16 mouse cellular contexts compared by ENCODE assay signal in genomic region chr3:105718746-105719145, GRCm38 (mm10). TPM values are rescaled to one million over a fixed set of nuclear protein-coding genes. Genes with fewer than 3 reads are reported as not detected.
A peak's percentile ranks its signal among the peaks of the same experiment; 100 is the strongest.
DNase-seq lines count a peak whose midpoint lies in the region; ATAC-seq and TF ChIP-seq lines count a peak whose summit lies in the region.
"Had no signal": no experiment of that assay in that cellular context is flagged by ENCODE, and none has a peak within 500 bp of the region (broad histone marks: within the 10 kb centered on the region; RNA-seq: fewer than 3 reads in every experiment).

No protein-coding gene starts in this region.

- no peak overlapping the region for H3K4me2 ChIP-seq in hindbrain, embryonic 13.5 days
- H3K4me2 ChIP-seq in midbrain, embryonic 13.5 days (replicated peaks): no peak overlapping the region
- H3K4me2 ChIP-seq: limb, embryonic 15.5 days had no signal

- H3K36me3 ChIP-seq in G1E (replicated peaks): peaks cover 82% of the 10 kb centered on the region
- H3K36me3 ChIP-seq in hindbrain, embryonic 13.5 days: no peaks in the 10 kb centered on the region
- no peaks in the 10 kb centered on the region for H3K36me3 ChIP-seq in midbrain, embryonic 13.5 days
- H3K36me3 ChIP-seq: embryonic facial prominence, embryonic 10.5 days; forebrain, embryonic 10.5 days; limb, embryonic 15.5 days had no signal

- no peaks in the 10 kb centered on the region for H3K27me3 ChIP-seq in G1E (ENCODE audit: insufficient read depth, low read length)
- 0 out of 2 replicates have a peak, but pooled peaks cover 4% of the 10 kb centered on the region for H3K27me3 ChIP-seq in hindbrain, embryonic 13.5 days
- no peaks in the 10 kb centered on the region for H3K27me3 ChIP-seq in midbrain, embryonic 13.5 days
- H3K27me3 ChIP-seq: limb, embryonic 15.5 days; Patski had no signal

- peak; percentile 46; the same call in 1 of the 2 replicates for ATAC-seq in G1E (ENCODE audit: extremely low read depth, insufficient number of reproducible peaks, low FRiP score, poor library complexity, severe bottlenecking)
- no peak for ATAC-seq in hindbrain, embryonic 13.5 days (ENCODE audit: low FRiP score)
- ATAC-seq in erythroid progenitor cell, adult 5-6 weeks (replicated peaks; ENCODE audit: low FRiP score, poor library complexity, severe bottlenecking): no peak
- no peak for ATAC-seq in midbrain, embryonic 13.5 days
- ATAC-seq: Patski had no signal

- H3K27ac ChIP-seq in hindbrain, embryonic 13.5 days: 0 out of 2 replicates have a peak overlapping the region, but pooled peaks have one; percentile 15
- H3K27ac ChIP-seq in midbrain, embryonic 13.5 days: no peak overlapping the region
- H3K27ac ChIP-seq: limb, embryonic 15.5 days; macrophage had no signal

- H3K4me3 ChIP-seq in G1E (ENCODE audit: low read depth, low read length): no peak overlapping the region
- H3K4me3 ChIP-seq in hindbrain, embryonic 13.5 days: no peak overlapping the region
- no peak overlapping the region for H3K4me3 ChIP-seq in midbrain, embryonic 13.5 days (replicated peaks)
- H3K4me3 ChIP-seq: embryonic facial prominence, embryonic 10.5 days; forebrain, embryonic 10.5 days; limb, embryonic 15.5 days had no signal

- 59% methylated on average over 4 of the region's 4 CpGs for WGBS in hindbrain, embryonic 13.5 days
- WGBS in midbrain, embryonic 13.5 days: 62% methylated on average over 4 of the region's 4 CpGs

- no peak for TF ChIP-seq CTCF in G1E (IDR thresholded peaks at IDR 0.05; ENCODE audit: low read depth, low read length)

- no peaks in the 10 kb centered on the region for H3K9me3 ChIP-seq in G1E (replicated peaks)
- H3K9me3 ChIP-seq in hindbrain, embryonic 13.5 days: no peaks in the 10 kb centered on the region
- H3K9me3 ChIP-seq in midbrain, embryonic 13.5 days: no peaks in the 10 kb centered on the region
- H3K9me3 ChIP-seq: embryonic facial prominence, embryonic 10.5 days; forebrain, embryonic 10.5 days; limb, embryonic 15.5 days had no signal

- intact Hi-C loops in left cerebral cortex, postnatal 36 days (cut with DNase I): no loop called here

- peak; percentile 77 for DNase-seq in heart, adult 11 months
- no peak for DNase-seq in heart, adult 18-20 months
- peak; percentile 20 to 30 for DNase-seq in left cerebral cortex, postnatal 36 days (ENCODE audit: low spot score in 2 of 2)
- no peak for DNase-seq in left cerebral cortex, adult 9 months (ENCODE audit: low spot score in 2 of 2)
- no peak for DNase-seq in G1E (ENCODE audit: low spot score)
- DNase-seq: adrenal gland, adult 2 months; heart, postnatal 36 days; kidney, postnatal 25 days had no signal

- no peak overlapping the region for H3K9ac ChIP-seq in hindbrain, embryonic 13.5 days
- no peak overlapping the region for H3K9ac ChIP-seq in midbrain, embryonic 13.5 days (replicated peaks)
- H3K9ac ChIP-seq: limb, embryonic 15.5 days had no signal

- peaks cover 26% of the 10 kb centered on the region for H3K4me1 ChIP-seq in G1E (ENCODE audit: insufficient read depth, low read depth, low read length)
- H3K4me1 ChIP-seq in hindbrain, embryonic 13.5 days (replicated peaks): peaks cover 50% of the 10 kb centered on the region
- H3K4me1 ChIP-seq in midbrain, embryonic 13.5 days (replicated peaks): peaks cover 29% of the 10 kb centered on the region

RNA-seq across cellular contexts. Expression of gene Inka2, which starts 14.3 kb away (rescaled TPM):
- 10 to 100 TPM; 16.4 to 16.5 TPM for total RNA-seq in heart, adult 18-20 months (2021)
- 100 to 1,000 TPM in 1 of 2 experiments, 10 to 100 TPM in 1; 95.7 to 106 TPM for total RNA-seq in left cerebral cortex, postnatal 36 days (2021)
- total RNA-seq in G1E (2014; fragmentation: Nextera tagmentation) (1.6 and 4.6 TPM in 2 replicates), G1E (2017) (3.0 and 3.8 TPM in 2 replicates)
- 1.9 and 2.2 TPM in 2 replicates for polyA plus RNA-seq in G1E (2012)
- 4.8 and 5.2 TPM in 2 replicates for polyA plus RNA-seq in hindbrain, embryonic 13.5 days (2015; fragmentation: Nextera tagmentation; extraction: Ambion mirVana)
- total RNA-seq in erythroid progenitor cell, adult 5-6 weeks (2015; ENCODE audit: low replicate concordance): not detected in 2 replicates
- not detected in 2 replicates for total RNA-seq in erythroid progenitor cell, adult 5-6 weeks (2017; ENCODE audit: low replicate concordance)
- 1.9 and 2.4 TPM in 2 replicates for polyA plus RNA-seq in midbrain, embryonic 13.5 days (2015; fragmentation: Nextera tagmentation; extraction: Ambion mirVana)

RNA-seq across cellular contexts. Expression of gene Ddx20, which starts 31.4 kb away (rescaled TPM):
- total RNA-seq in heart, adult 18-20 months (2021): 10 to 100 TPM; 11.4 to 11.5 TPM
- total RNA-seq in left cerebral cortex, postnatal 36 days (2021): 10 to 100 TPM; 11.1 to 11.3 TPM
- 32.2 and 34.1 TPM in 2 replicates for total RNA-seq in G1E (2014; fragmentation: Nextera tagmentation)
- total RNA-seq in G1E (2017): 70.5 and 75.5 TPM in 2 replicates
- 13.9 and 16.1 TPM in 2 replicates for polyA plus RNA-seq in G1E (2012)
- 26.4 and 27.4 TPM in 2 replicates for polyA plus RNA-seq in hindbrain, embryonic 13.5 days (2015; fragmentation: Nextera tagmentation; extraction: Ambion mirVana)
- 21.3 and 28.1 TPM in 2 replicates for total RNA-seq in erythroid progenitor cell, adult 5-6 weeks (2015; ENCODE audit: low replicate concordance)
- total RNA-seq in erythroid progenitor cell, adult 5-6 weeks (2017; ENCODE audit: low replicate concordance): 25.4 and 33.1 TPM in 2 replicates
- 31.0 and 32.0 TPM in 2 replicates for polyA plus RNA-seq in midbrain, embryonic 13.5 days (2015; fragmentation: Nextera tagmentation; extraction: Ambion mirVana)

Comparison
In these comparisons a context has a peak if more than half of its experiments do, and no peak if none do; other contexts are left out.
1. DNase-seq: peak in heart, adult 11 months (single experiment) and left cerebral cortex, postnatal 36 days (2 of 2); none in heart, adult 18-20 months (0 of 2), left cerebral cortex, adult 9 months (0 of 2) and G1E (single experiment).
2. RNA of gene Inka2, which starts 14.3 kb away (total RNA-seq): 95.7 to 106 TPM in left cerebral cortex, postnatal 36 days; 16.4 to 16.5 TPM in heart, adult 18-20 months, 1.6 to 4.6 TPM in G1E and not detected in erythroid progenitor cell, adult 5-6 weeks; every median in the first group is over 4 times any median in the second.